Mouse (Mus musculus) MEL (cell line): ENCODE measurements at regions not wholly inside any gene's neighbourhood (a gene's known extent, or its start where the extent isn't known, plus 50 kb on each side); places are given as distances from the start of the nearest gene placed in this dataset.

ENCODE experiments used
- DNase-seq: peaks from one replicate; pipeline ENCODE4 v3.0.0; 2011; ENCODE audit warnings: low read depth, low spot score
- H3K27ac ChIP-seq: 2 replicates; pipeline ENCODE4 v1.5.1; 2012; ENCODE audit warnings: low read depth, mild to moderate bottlenecking, control low read depth, low read length, moderate library complexity; ENCODE audit not compliant: control insufficient read depth
- H3K27me3 ChIP-seq, 2 experiments: fragments of 150-350 bp in 1 of 2; sonication (generic) in 1 of 2; 2 replicates each; pipeline ENCODE4 v1.6.1; 2012; ENCODE audit warnings: low read length in 2 of 2, mild to moderate bottlenecking in 2 of 2, improper control_type of control experiment in 1 of 2, moderate library complexity in 1 of 2; ENCODE audit not compliant: insufficient read depth in 2 of 2, control insufficient read depth in 1 of 2
- H3K36me3 ChIP-seq, 2 experiments: 2 replicates each; pipeline ENCODE4 v1.6.1; 2012 to 2014; ENCODE audit warnings: low read length in 2 of 2, improper control_type of control experiment in 1 of 2, inconsistent platforms in 1 of 2, mild to moderate bottlenecking in 1 of 2; ENCODE audit not compliant: insufficient read depth in 2 of 2, control insufficient read depth in 1 of 2
- H3K4me1 ChIP-seq, 2 experiments: fragments of 150-350 bp in 1 of 2; sonication (generic) in 1 of 2; 2 replicates each; pipeline ENCODE4 v1.6.1; 2012; ENCODE audit warnings: low read length in 2 of 2, improper control_type of control experiment in 1 of 2, mild to moderate bottlenecking in 1 of 2; ENCODE audit not compliant: insufficient read depth in 2 of 2, control insufficient read depth in 1 of 2
- H3K4me3 ChIP-seq, 2 experiments: fragments of 150-350 bp in 1 of 2; sonication (generic) in 1 of 2; 2 replicates each; pipeline ENCODE4 v1.5.1; 2012; ENCODE audit warnings: low read depth in 2 of 2, low read length in 2 of 2, mild to moderate bottlenecking in 2 of 2, moderate library complexity in 2 of 2, control low read depth in 1 of 2, improper control_type of control experiment in 1 of 2; ENCODE audit not compliant: control insufficient read depth in 1 of 2, insufficient read depth in 1 of 2
- H3K79me2 ChIP-seq: 2 replicates; pipeline ENCODE4 v1.6.1; 2012; ENCODE audit warnings: mild to moderate bottlenecking, low read length, moderate library complexity; ENCODE audit not compliant: control insufficient read depth, poor library complexity, insufficient read depth
- H3K9ac ChIP-seq: 2 replicates; pipeline ENCODE4 v1.6.1; 2012; ENCODE audit warnings: low read depth, mild to moderate bottlenecking, control low read depth, low read length, moderate library complexity; ENCODE audit not compliant: control insufficient read depth, poor library complexity, severe bottlenecking
- H3K9me3 ChIP-seq: fragments of 150-350 bp; sonication (generic); replicated peaks from 2 replicates; pipeline ENCODE4 v1.6.1; 2012; ENCODE audit warnings: mild to moderate bottlenecking, low read length, improper control_type of control experiment, moderate library complexity; ENCODE audit not compliant: insufficient read depth
- BHLHE40 ChIP-seq: IDR thresholded peaks from 2 replicates; pipeline ENCODE4 v1.6.1; 2012; ENCODE audit warnings: low read depth, mild to moderate bottlenecking, inconsistent platforms, low read length, improper control_type of control experiment, borderline replicate concordance
- CHD2 ChIP-seq: IDR thresholded peaks from 2 replicates; pipeline ENCODE4 v1.6.1; 2011; ENCODE audit warnings: low read length, improper control_type of control experiment
- ETS1 ChIP-seq: IDR thresholded peaks from 2 replicates; pipeline ENCODE4 v1.6.1; 2012; ENCODE audit warnings: low read depth, mild to moderate bottlenecking, inconsistent platforms, low read length, improper control_type of control experiment, moderate library complexity
- GABPA ChIP-seq: IDR thresholded peaks from 2 replicates; pipeline ENCODE4 v1.6.1; 2012; ENCODE audit warnings: low read depth, mild to moderate bottlenecking, inconsistent platforms, low read length, improper control_type of control experiment, moderate library complexity
- GATA1 ChIP-seq: IDR thresholded peaks from 2 replicates; pipeline ENCODE4 v1.6.1; 2011; ENCODE audit warnings: low read depth, low read length, improper control_type of control experiment
- HCFC1 ChIP-seq: IDR thresholded peaks from 2 replicates; pipeline ENCODE4 v1.6.1; 2012; ENCODE audit warnings: low read depth, mild to moderate bottlenecking, inconsistent platforms, low read length, improper control_type of control experiment, moderate library complexity
- MAFK ChIP-seq: IDR thresholded peaks from 2 replicates; pipeline ENCODE4 v1.6.1; 2011; ENCODE audit warnings: low read depth, mild to moderate bottlenecking, low read length, improper control_type of control experiment, borderline replicate concordance
- MEF2A ChIP-seq: IDR thresholded peaks from 2 replicates; pipeline ENCODE4 v1.6.1; 2014; ENCODE audit warnings: low read depth, mild to moderate bottlenecking, inconsistent platforms, low read length, improper control_type of control experiment; ENCODE audit not compliant: poor library complexity, insufficient replicate concordance, severe bottlenecking; ENCODE audit errors: extremely low read depth
- NRF1 ChIP-seq: IDR thresholded peaks from 2 replicates; pipeline ENCODE4 v1.6.1; 2014; ENCODE audit warnings: low read depth, mild to moderate bottlenecking, inconsistent platforms, low read length, improper control_type of control experiment, moderate library complexity; ENCODE audit not compliant: poor library complexity, insufficient read depth, severe bottlenecking
- POLR2AphosphoS2 ChIP-seq: IDR thresholded peaks from 2 replicates; pipeline ENCODE4 v1.6.1; 2011; ENCODE audit warnings: low read length, improper control_type of control experiment
- RCOR1 ChIP-seq: IDR thresholded peaks from 2 replicates; pipeline ENCODE4 v1.6.1; 2012; ENCODE audit warnings: low read depth, mild to moderate bottlenecking, inconsistent platforms, low read length, improper control_type of control experiment
- SMC3 ChIP-seq: IDR thresholded peaks from 2 replicates; pipeline ENCODE4 v1.6.1; 2011; ENCODE audit warnings: low read depth, low read length, improper control_type of control experiment
- TCF12 ChIP-seq: IDR thresholded peaks from 2 replicates; pipeline ENCODE4 v1.6.1; 2014; ENCODE audit warnings: low read depth, mild to moderate bottlenecking, inconsistent platforms, low read length, improper control_type of control experiment, moderate library complexity
- USF2 ChIP-seq, 2 experiments: IDR thresholded peaks; 2 replicates each; pipeline ENCODE4 v1.6.1; 2011 to 2012; ENCODE audit warnings: improper control_type of control experiment in 2 of 2, low read length in 2 of 2, borderline replicate concordance in 1 of 2, inconsistent platforms in 1 of 2, low read depth in 1 of 2, mild to moderate bottlenecking in 1 of 2; ENCODE audit not compliant: insufficient read depth in 1 of 2
- ZKSCAN1 ChIP-seq: IDR thresholded peaks from 2 replicates; pipeline ENCODE4 v1.6.1; 2012; ENCODE audit warnings: low read depth, mild to moderate bottlenecking, inconsistent platforms, low read length, improper control_type of control experiment, moderate library complexity
- ZMIZ1 ChIP-seq: IDR thresholded peaks from 2 replicates; pipeline ENCODE4 v1.6.1; 2012; ENCODE audit warnings: low read depth, mild to moderate bottlenecking, inconsistent platforms, low read length, improper control_type of control experiment, moderate library complexity

DNA sequence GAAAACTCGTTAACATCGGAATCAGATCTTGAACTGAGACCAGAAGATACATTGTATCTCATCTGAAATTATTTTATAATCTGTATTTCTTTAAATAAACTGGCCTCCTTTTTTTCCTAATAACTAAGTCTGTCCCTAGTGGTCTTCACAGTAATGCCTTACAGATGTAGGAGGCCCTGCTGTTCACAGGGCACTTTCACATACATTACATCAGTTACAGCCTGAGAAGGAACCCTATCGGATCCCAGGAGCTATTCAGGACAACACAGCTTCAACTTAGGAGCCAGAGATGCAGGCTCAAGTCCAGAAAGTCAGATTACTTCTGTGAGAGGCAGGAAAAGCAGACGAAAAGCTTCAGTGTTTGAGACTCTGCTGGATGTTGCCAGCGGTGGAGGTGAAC is 806.2 kb downstream of the Ets1 start:
- Histone ChIP-seq H3K4me3 (no peak overlapping the region), H3K79me2 (no peaks in the 10 kb centered on the region), H3K4me1 (no peaks in the 10 kb centered on the region), H3K36me3 (no peaks in the 10 kb centered on the region), H3K27ac (no peak overlapping the region), H3K27me3 (no peaks in the 10 kb centered on the region), H3K9me3 (no peaks in the 10 kb centered on the region), H3K9ac (no peak overlapping the region)
- no peak for TF ChIP-seq USF2 (IDR thresholded peaks at IDR 0.05; ENCODE audit: borderline replicate concordance in 1 of 2, insufficient read depth in 1 of 2, low read depth in 1 of 2, low read length in 2 of 2)
- no peak for TF ChIP-seq GABPA
- TF ChIP-seq MAFK: no peak
- TF ChIP-seq HCFC1: no peak
- no peak for TF ChIP-seq NRF1
- no peak for TF ChIP-seq ZMIZ1
- no peak for TF ChIP-seq RCOR1
- no peak for TF ChIP-seq SMC3
- TF ChIP-seq BHLHE40: no peak
- TF ChIP-seq GATA1: no peak
- DNase-seq: no peak

DNA sequence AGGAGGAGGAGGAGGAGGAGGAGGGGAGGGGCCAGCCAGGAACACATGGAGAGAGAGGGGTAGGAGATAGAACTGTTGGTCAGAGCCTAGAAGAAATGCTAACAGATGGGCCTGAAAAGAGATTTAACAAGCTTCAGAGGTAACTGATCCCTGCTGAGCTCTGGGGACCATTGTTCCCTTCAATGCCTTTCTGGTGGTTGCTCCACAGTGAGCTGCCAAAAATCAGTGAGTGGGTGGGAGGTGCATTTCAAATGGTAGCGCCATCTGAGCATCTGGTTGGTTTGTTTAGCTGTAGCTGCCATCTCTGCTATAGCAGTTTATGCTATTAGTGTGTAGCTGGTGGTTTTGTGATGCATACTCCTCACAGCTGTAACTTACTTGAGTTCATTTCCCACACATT is 809.9 kb downstream of the Ets1 start:
- no peaks in the 10 kb centered on the region for H3K27me3 ChIP-seq
- H3K4me3 ChIP-seq: no peak overlapping the region
- no peak for DNase-seq
- no peak overlapping the region for H3K9ac ChIP-seq
- no peaks in the 10 kb centered on the region for H3K79me2 ChIP-seq
- TF ChIP-seq RCOR1: no peak
- TF ChIP-seq SMC3: no peak
- H3K36me3 ChIP-seq: no peaks in the 10 kb centered on the region
- no peak overlapping the region for H3K27ac ChIP-seq
- no peaks in the 10 kb centered on the region for H3K4me1 ChIP-seq
- H3K9me3 ChIP-seq: no peaks in the 10 kb centered on the region

- TF ChIP-seq MAFK: no peak
- no peak for TF ChIP-seq TCF12
- no peak for TF ChIP-seq ZMIZ1
- no peak for TF ChIP-seq CHD2
- TF ChIP-seq MEF2A: no peak
- no peak for TF ChIP-seq HCFC1
- TF ChIP-seq ETS1: no peak
- no peak for TF ChIP-seq GATA1
- no peak for TF ChIP-seq ZKSCAN1
- no peak for TF ChIP-seq POLR2AphosphoS2
- TF ChIP-seq, all 39 proteins: peak for 0
- H3K27ac ChIP-seq: no peak overlapping the region
- no peak for DNase-seq
- H3K79me2 ChIP-seq: no peaks in the 10 kb centered on the region
- H3K4me3 ChIP-seq: no peak overlapping the region
- H3K9ac ChIP-seq: no peak overlapping the region
- H3K27me3 ChIP-seq: no peaks in the 10 kb centered on the region
- no peaks in the 10 kb centered on the region for H3K4me1 ChIP-seq
- no peaks in the 10 kb centered on the region for H3K9me3 ChIP-seq
- H3K36me3 ChIP-seq: no peaks in the 10 kb centered on the region
Observed at GRCm38 (mm10) chr9:33475106-33475505, 839.1 kb downstream of the Ets1 start.
